Comparison of ENCODE assay signal across 8 mouse cellular contexts in the genomic region with DNA sequence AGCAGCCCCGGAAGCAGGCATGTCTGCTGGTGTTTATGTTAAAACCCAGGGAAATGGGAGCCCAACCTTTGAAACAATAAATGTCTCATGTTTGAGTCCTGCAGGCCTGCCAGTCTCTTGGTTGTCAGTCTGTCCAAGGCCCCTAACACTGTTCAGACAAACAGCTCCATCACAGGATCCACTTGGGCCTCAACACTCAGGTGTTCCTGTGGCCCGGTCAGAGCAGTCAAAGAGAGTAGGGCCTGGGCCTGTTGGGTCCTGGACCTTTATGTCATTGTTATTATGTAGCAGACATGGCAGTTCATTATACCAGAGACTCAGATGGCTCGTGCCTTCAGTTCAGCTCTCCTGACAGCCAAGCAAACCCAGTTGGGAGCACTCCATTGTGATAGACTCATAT. TPM values are rescaled to one million over a fixed set of nuclear protein-coding genes. Genes with fewer than 3 reads are reported as not detected.
DNase-seq lines count a peak whose midpoint lies in the region; ATAC-seq lines count a peak whose summit lies in the region.

No protein-coding gene starts in this region.

- peak overlapping the region; percentile 88 for H3K27ac ChIP-seq in kidney, embryonic 14.5 days (ENCODE audit: low read depth, low read length)
- H3K27ac ChIP-seq in embryonic facial prominence, embryonic 13.5 days = peak overlapping the region; percentile 66; the same call in 1 of the 2 replicates
- H3K27ac ChIP-seq in hindbrain, embryonic 16.5 days (ENCODE audit: low read depth, low read length) = peak overlapping the region; percentile 0; the same call in 1 of the 2 replicates
- peak overlapping the region; percentile 74 for H3K27ac ChIP-seq in midbrain, embryonic 13.5 days

- no peak overlapping the region for H3K4me3 ChIP-seq in kidney, embryonic 14.5 days (ENCODE audit: low read length)
- H3K4me3 ChIP-seq in embryonic facial prominence, embryonic 13.5 days = no peak overlapping the region
- no peak overlapping the region for H3K4me3 ChIP-seq in hindbrain, embryonic 16.5 days (ENCODE audit: low read length)
- H3K4me3 ChIP-seq in midbrain, embryonic 13.5 days (replicated peaks) = no peak overlapping the region

- 0 out of 2 replicates have a peak overlapping the region, but pooled peaks have one; percentile 31 for H3K4me2 ChIP-seq in kidney, embryonic 14.5 days (replicated peaks; ENCODE audit: low read depth, low read length)
- no peak overlapping the region for H3K4me2 ChIP-seq in embryonic facial prominence, embryonic 13.5 days
- H3K4me2 ChIP-seq in hindbrain, embryonic 16.5 days (ENCODE audit: low read length) = no peak overlapping the region
- no peak overlapping the region for H3K4me2 ChIP-seq in midbrain, embryonic 13.5 days (replicated peaks)

- WGBS in kidney, embryonic 14.5 days = 58% methylated on average over 3 of the region's 3 CpGs
- 72% methylated on average over 3 of the region's 3 CpGs for WGBS in embryonic facial prominence, embryonic 13.5 days
- 53% methylated on average over 3 of the region's 3 CpGs for WGBS in hindbrain, embryonic 16.5 days
- 62% methylated on average over 3 of the region's 3 CpGs for WGBS in midbrain, embryonic 13.5 days

- DNase-seq in kidney, adult 18-20 months = no peak
- DNase-seq in left cerebral cortex, postnatal 4 days = no peak
- DNase-seq in ovary, postnatal 10 days (ENCODE audit: low spot score) = no peak

- no peaks in the 10 kb centered on the region for H3K27me3 ChIP-seq in kidney, embryonic 14.5 days (ENCODE audit: control insufficient read depth, insufficient read depth, low read length)
- H3K27me3 ChIP-seq in embryonic facial prominence, embryonic 13.5 days = no peaks in the 10 kb centered on the region
- no peaks in the 10 kb centered on the region for H3K27me3 ChIP-seq in hindbrain, embryonic 16.5 days (replicated peaks; ENCODE audit: control insufficient read depth, insufficient read depth, low read length)
- no peaks in the 10 kb centered on the region for H3K27me3 ChIP-seq in midbrain, embryonic 13.5 days

- intact Hi-C loops in left cerebral cortex, postnatal 4 days (cut with DNase I) = no loop called here

- H3K9me3 ChIP-seq in kidney, embryonic 14.5 days (ENCODE audit: control insufficient read depth, low read length) = no peaks in the 10 kb centered on the region
- no peaks in the 10 kb centered on the region for H3K9me3 ChIP-seq in embryonic facial prominence, embryonic 13.5 days
- no peaks in the 10 kb centered on the region for H3K9me3 ChIP-seq in hindbrain, embryonic 16.5 days (ENCODE audit: control insufficient read depth, low read length)
- H3K9me3 ChIP-seq in midbrain, embryonic 13.5 days = no peaks in the 10 kb centered on the region

- peak; percentile 20; the same call in 1 of the 2 replicates for ATAC-seq in kidney, embryonic 14.5 days (ENCODE audit: low FRiP score, low TSS enrichment)
- ATAC-seq in embryonic facial prominence, embryonic 13.5 days (ENCODE audit: insufficient number of reproducible peaks, insufficient read depth, low FRiP score, low TSS enrichment, low read depth) = no peak
- no peak for ATAC-seq in hindbrain, embryonic 16.5 days
- no peak for ATAC-seq in midbrain, embryonic 13.5 days
- no peak for ATAC-seq in activated CD4-positive, CD25-positive, alpha-beta regulatory T cell, adult 4 months

- H3K9ac ChIP-seq in kidney, embryonic 14.5 days (ENCODE audit: low read depth, low read length) = no peak overlapping the region
- H3K9ac ChIP-seq in embryonic facial prominence, embryonic 13.5 days = 0 out of 2 replicates have a peak overlapping the region, but pooled peaks have one; percentile 51
- no peak overlapping the region for H3K9ac ChIP-seq in hindbrain, embryonic 16.5 days (ENCODE audit: low read depth, low read length)
- no peak overlapping the region; the same call in 1 of the 2 replicates for H3K9ac ChIP-seq in midbrain, embryonic 13.5 days (replicated peaks)

- H3K4me1 ChIP-seq in kidney, embryonic 14.5 days (ENCODE audit: control insufficient read depth, insufficient read depth, low read length) = peaks cover 15% of the 10 kb centered on the region
- peaks cover 13% of the 10 kb centered on the region for H3K4me1 ChIP-seq in embryonic facial prominence, embryonic 13.5 days
- H3K4me1 ChIP-seq in hindbrain, embryonic 16.5 days (ENCODE audit: control insufficient read depth, insufficient read depth, low read depth, low read length) = peaks cover 8% of the 10 kb centered on the region
- peaks cover 24% of the 10 kb centered on the region for H3K4me1 ChIP-seq in midbrain, embryonic 13.5 days (replicated peaks)

- no peaks in the 10 kb centered on the region for H3K36me3 ChIP-seq in kidney, embryonic 14.5 days (ENCODE audit: control insufficient read depth, insufficient read depth, low read length)
- peaks cover 13% of the 10 kb centered on the region; the same call in 1 of the 2 replicates for H3K36me3 ChIP-seq in embryonic facial prominence, embryonic 13.5 days
- no peaks in the 10 kb centered on the region for H3K36me3 ChIP-seq in hindbrain, embryonic 16.5 days (ENCODE audit: control insufficient read depth, insufficient read depth, low read length)
- peaks cover 49% of the 10 kb centered on the region for H3K36me3 ChIP-seq in midbrain, embryonic 13.5 days

RNA-seq across cellular contexts. Expression of a gene that starts 49.9 kb away (rescaled TPM):
- 8.0 and 12.5 TPM in 2 replicates for polyA plus RNA-seq in kidney, embryonic 14.5 days (2014; fragmentation: Nextera tagmentation; extraction: Ambion mirVana)
- 21.3 and 23.5 TPM in 2 replicates for polyA plus RNA-seq in embryonic facial prominence, embryonic 13.5 days (2015; fragmentation: Nextera tagmentation; extraction: Ambion mirVana)
- 42.6 and 47.6 TPM in 2 replicates for polyA plus RNA-seq in hindbrain, embryonic 16.5 days (2015; fragmentation: Nextera tagmentation; extraction: Ambion mirVana)
- polyA plus RNA-seq in midbrain, embryonic 13.5 days (2015; fragmentation: Nextera tagmentation; extraction: Ambion mirVana) = 76.4 and 91.1 TPM in 2 replicates
- total RNA-seq in left cerebral cortex, postnatal 4 days (2021) = 10 to 100 TPM; 68.9 to 81.0 TPM
- polyA plus RNA-seq in activated CD4-positive, CD25-positive, alpha-beta regulatory T cell, adult 4 months (2017; shearing (Covaris generic)) = 1 to 10 TPM; 1.5 to 2.4 TPM

Comparison
In these comparisons a context has a peak if more than half of its experiments do, and no peak if none do; other contexts are left out.
1. H3K27ac ChIP-seq: peak in every context shown above with its lines; median percentile 88 in kidney, embryonic 14.5 days; 74 in midbrain, embryonic 13.5 days; 66 in embryonic facial prominence, embryonic 13.5 days; 0 in hindbrain, embryonic 16.5 days.